Mouse (Mus musculus): ENCODE measurements around the gene Fcgr3. TPM values are rescaled to one million over a fixed set of nuclear protein-coding genes. Genes with fewer than 3 reads are reported as not detected.
"Not testable (repeated sequence)": the region's sequence is repeated elsewhere in the genome, so short reads cannot be mapped to it uniquely, and the experiment has no call there.

The Fcgr3 gene
- total RNA-seq, 2 experiments from 2014 or later = 9.9 to 12.5 TPM

DNA sequence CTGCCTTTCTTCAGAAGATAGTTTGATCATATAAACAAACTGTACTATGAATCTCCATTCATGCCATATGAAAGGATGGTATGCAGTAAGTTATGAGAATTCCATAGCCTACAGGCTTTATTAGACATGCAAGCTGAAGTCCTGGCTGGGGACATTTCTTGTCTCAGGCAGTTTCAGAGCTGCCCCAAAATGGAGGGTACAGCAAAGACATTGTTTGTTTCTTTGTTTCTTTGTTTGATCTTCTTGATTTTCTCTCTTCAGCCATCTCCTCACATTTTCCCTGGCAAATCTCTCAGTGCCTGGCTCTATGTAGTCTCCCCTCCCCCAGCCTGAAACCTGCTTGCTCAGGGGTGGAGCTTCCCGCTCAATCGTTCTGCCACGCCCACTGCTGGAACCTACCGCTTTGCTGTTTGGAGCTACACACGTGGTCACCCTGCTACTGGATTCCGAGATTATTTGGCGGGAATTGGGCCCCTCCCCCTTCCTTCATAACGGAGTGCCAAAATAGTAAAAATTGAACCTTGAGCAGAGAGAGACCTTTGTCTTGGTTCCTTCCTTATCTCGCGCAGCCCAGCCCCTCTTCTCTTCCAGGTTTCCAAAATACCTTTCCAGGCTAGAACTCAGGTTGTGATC, 23.6 kb upstream of the Fcgr3 start:
- not testable (repeated sequence) for DNase-seq (ENCODE audit: low spot score in 2 of 2)

DNA sequence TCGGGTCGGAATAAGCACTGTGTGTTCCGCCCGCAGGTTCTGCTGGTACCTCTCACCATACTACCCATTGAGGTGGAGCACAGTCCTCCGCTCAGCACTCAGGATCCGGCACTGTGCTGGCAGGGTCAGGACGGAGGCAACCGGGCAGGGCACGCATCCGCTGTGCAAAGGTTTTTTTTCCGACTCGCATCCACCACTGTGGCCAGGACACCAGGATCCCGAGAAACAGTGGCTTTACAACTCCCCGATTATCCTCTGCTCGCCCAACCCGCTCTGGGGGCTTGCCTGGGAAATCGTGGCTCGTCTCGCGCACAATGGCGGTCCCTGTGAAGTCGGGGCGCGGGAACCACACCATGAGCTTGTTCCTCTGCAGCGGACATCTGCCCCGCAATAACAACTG, 21.0 kb upstream of the Fcgr3 start:
- DNase-seq (ENCODE audit: low spot score in 2 of 2) = no peak

DNA sequence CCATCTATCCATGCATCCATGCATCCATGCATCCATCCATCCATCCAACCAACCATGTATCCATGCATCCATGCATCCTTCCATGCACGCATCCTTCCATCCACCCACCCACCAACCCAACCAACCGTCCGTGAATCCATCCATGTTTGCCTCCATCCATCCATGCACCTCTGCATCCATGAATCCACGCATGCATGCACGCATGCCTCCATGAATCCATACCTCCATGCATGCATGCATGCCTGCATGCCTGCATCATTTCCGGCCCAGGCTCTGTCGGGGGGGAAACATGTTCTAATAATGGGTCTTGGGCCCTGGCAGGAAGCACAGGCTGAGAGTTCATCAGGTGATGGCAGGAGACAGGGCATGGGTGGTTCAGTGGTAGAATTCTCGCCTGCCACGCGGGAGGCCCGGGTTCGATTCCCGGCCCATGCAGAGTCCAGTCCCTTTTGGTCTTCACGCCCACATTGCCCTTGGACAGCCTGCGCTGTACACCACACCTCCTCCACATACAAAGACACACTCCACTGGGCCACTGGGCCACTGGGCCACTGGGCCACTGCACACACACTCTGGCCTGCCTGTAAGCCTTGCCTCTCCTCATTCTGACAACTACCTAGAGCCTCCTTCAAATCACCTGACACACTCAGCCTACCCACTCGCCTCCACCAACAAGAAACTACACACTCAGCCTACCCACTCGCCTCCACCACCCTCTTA, 16.9 kb upstream of the Fcgr3 start:
- DNase-seq (ENCODE audit: low spot score in 2 of 2) = not testable (repeated sequence)

DNA sequence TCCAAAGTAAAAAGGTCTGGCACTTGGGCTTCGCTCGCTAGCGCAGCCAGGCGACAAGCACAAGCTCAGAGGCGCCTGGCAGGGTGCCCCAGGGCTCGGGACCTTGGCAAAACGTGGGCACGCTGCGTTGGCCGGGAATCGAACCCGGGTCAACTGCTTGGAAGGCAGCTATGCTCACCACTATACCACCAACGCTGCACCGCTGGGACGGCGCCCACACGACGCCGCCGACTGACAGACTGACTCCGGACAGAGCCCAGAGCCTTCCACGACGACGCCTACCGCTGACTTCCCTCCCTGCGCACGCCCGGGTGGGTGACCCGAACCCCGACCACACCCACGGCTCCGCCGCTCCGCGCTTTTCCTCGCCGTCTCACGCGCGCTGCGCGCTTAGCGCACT, 15.1 kb upstream of the Fcgr3 start:
- not testable (repeated sequence) for DNase-seq (ENCODE audit: low spot score in 2 of 2)

DNA sequence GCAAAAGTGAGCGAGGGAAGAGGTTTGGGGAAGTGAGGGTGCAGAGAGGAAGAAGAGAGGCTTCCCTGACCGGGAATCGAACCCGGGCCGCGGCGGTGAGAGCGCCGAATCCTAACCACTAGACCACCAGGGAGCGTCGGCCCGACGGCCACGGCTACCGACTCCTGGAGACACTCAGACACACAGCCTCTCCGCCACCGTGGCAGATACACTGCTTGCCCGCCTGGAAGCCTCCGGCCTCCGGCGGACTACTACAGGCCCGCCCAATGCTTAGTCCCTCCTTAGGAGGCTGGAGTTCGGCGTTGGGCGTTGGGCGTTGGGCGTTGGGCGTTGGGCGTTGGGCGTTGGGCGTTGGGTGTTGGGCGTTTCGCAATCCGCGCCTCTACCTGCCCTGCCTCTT, 14.6 kb upstream of the Fcgr3 start:
- DNase-seq (ENCODE audit: low spot score in 2 of 2) = not testable (repeated sequence)

DNA sequence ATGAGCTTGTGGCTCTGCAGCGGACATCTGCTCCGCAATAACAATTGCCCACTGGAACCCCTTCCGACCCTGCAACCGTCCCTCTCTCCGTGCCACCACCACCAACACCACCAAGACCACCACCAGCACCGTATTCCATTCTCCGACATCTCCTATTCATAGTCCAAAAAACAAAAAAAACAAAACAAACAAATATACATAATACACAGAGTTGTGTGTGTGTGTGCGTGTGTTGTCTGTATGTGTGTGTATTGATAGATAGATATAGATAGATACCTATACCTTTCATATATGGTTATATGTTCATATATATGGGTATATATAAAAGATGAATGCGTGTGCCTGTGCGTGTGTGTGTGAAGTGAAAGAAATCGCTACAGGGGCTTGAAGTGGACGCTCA, 13.7 kb upstream of the Fcgr3 start:
- DNase-seq (ENCODE audit: low spot score in 2 of 2) = not testable (repeated sequence)

DNA sequence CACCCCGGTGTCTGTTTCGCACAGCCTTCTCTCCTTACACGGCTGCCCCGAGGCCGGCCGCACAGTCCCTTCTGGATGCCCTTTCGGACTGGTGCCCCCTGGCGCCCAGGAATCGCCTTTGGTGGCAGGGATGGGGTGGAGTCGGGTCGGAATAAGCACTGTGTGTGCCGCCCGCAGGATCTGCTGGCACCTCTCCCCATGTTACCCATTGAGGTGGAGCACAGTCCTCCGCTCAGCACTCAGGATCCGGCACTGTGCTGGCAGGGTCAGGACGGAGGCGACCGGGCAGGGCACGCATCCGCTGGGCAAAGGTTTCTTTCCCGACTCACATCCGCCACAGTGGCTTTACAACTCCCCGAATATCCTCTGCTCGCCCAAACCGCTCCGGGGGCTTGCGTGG, 13.2 kb upstream of the Fcgr3 start:
- not testable (repeated sequence) for DNase-seq (ENCODE audit: low spot score in 2 of 2)

DNA sequence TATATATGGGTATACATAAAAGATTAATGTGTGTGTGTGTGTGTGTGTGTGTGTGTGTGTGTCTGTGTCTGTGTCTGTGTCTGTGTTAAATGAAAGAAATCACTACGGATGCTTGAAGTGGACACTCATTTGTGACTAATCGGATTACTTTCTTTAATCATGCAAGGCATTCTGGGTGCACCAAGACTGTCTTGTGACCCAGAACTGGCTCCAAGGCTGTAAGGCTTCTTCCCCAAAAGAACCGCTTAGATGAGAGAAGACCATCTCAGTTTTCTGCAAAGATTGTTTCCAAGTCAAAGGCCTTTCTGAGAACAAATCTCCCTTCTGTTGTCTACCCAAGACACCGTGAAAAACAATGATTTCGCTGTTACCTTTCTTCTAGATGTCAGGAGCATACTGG, 12.5 kb upstream of the Fcgr3 start:
- DNase-seq (ENCODE audit: low spot score in 2 of 2) = not testable (repeated sequence)

DNA sequence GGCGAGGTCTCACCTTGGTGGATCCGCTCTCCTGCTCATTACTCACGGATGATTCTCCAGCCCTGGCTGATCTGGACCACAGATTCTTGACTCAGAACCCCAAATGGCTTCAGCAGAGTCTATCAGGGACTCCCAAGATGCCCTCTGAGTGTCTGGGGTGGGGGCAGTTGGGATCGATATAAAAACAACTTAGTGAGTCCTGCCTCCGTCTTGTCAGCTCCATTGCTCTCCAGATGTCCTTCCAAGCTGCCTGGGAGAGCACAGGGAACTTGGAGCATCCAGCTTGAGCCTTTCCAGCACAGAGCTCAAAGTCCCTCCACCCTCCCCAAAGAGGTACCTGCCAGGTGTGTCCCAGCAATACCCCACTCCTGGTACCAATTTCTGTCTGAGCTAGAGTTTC, 11.4 kb upstream of the Fcgr3 start:
- DNase-seq (ENCODE audit: low spot score in 2 of 2) = not testable (repeated sequence)

DNA sequence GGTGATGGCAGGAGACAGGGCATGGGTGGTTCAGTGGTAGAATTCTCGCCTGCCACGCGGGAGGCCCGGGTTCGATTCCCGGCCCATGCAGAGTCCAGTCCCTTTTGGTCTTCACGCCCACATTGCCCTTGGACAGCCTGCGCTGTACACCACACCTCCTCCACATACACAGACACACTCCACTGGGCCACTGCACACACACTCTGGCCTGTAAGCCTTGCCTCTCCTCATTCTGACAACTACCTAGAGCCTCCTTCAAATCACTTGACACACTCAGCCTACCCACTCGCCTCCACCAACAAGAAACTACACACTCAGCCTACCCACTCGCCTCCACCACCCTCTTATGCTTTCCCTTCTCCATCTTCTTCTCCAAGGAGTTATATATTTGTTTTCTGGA, 9.5 kb upstream of the Fcgr3 start:
- DNase-seq (ENCODE audit: low spot score in 2 of 2) = peak in 1 of 2 experiments; percentile 43

DNA sequence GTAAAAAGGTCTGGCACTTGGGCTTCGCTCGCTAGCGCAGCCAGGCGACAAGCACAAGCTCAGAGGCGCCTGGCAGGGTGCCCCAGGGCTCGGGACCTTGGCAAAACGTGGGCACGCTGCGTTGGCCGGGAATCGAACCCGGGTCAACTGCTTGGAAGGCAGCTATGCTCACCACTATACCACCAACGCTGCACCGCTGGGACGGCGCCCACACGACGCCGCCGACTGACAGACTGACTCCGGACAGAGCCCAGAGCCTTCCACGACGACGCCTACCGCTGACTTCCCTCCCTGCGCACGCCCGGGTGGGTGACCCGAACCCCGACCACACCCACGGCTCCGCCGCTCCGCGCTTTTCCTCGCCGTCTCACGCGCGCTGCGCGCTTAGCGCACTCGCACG, 7.5 kb upstream of the Fcgr3 start:
- DNase-seq (ENCODE audit: low spot score in 2 of 2) = not testable (repeated sequence)

DNA sequence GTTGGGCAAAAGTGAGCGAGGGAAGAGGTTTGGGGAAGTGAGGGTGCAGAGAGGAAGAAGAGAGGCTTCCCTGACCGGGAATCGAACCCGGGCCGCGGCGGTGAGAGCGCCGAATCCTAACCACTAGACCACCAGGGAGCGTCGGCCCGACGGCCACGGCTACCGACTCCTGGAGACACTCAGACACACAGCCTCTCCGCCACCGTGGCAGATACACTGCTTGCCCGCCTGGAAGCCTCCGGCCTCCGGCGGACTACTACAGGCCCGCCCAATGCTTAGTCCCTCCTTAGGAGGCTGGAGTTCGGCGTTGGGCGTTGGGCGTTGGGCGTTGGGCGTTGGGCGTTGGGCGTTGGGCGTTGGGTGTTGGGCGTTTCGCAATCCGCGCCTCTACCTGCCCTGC, 7.0 kb upstream of the Fcgr3 start:
- not testable (repeated sequence) for DNase-seq (ENCODE audit: low spot score in 2 of 2)

DNA sequence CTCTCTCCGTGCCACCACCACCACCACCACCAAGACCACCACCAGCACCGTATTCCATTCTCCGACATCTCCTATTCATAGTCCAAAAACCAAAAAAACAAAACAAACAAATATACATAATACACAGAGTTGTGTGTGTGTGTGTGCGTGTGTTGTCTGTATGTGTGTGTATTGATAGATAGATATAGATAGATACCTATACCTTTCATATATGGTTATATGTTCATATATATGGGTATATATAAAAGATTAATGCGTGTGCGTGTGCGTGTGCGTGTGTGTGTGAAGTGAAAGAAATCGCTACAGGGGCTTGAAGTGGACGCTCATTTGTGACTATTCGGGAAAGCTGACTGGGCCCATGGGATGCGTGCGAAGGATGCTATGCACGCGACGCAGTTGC, 6.1 kb upstream of the Fcgr3 start:
- DNase-seq (ENCODE audit: low spot score in 2 of 2) = not testable (repeated sequence)

DNA sequence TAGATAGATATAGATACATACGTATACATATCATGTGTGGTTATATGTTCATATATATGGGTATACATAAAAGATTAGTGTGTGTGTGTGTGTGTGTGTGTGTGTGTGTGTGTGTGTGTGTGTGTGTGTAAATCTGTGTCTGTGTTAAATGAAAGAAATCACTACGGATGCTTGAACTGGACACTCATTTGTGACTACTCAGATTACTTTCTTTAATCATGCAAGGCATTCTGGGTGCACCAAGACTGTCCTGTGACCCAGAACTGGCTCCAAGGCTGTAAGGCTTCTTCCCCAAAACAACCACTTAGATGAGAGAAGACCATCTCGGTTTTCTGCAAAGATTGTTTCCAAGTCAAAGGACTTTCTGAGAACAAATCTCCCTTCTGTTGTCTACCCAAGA, 4.8 kb upstream of the Fcgr3 start:
- DNase-seq (ENCODE audit: low spot score in 2 of 2) = peak in 1 of 2 experiments; percentile 18

DNA sequence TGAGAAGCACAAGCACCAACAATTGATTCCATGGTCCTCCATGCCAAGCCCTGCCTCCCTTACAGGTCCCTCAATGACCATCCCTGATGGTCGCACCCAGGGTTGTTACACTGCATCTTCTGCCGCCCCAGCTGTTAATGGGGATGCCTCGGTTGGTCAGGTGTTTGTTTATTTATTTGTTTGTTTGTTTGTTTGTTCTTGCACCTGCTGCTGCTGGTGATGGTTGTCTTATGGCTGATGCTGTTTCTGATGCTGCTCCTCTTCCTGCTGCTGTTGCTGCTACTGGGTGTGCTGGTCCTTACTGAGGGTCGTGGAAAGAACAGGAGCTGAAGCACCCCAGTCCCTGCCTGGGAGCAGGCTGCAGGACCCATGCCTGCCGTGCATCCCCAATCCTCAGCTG, 3.2 kb upstream of the Fcgr3 start:
- DNase-seq (ENCODE audit: low spot score in 2 of 2) = not testable (repeated sequence)

DNA sequence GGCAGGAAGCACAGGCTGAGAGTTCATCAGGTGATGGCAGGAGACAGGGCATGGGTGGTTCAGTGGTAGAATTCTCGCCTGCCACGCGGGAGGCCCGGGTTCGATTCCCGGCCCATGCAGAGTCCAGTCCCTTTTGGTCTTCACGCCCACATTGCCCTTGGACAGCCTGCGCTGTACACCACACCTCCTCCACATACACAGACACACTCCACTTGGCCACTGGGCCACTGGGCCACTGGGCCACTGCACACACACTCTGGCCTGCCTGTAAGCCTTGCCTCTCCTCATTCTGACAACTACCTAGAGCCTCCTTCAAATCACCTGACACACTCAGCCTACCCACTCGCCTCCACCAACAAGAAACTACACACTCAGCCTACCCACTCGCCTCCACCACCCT, 1.8 kb upstream of the Fcgr3 start:
- DNase-seq (ENCODE audit: low spot score in 2 of 2) = not testable (repeated sequence)

DNA sequence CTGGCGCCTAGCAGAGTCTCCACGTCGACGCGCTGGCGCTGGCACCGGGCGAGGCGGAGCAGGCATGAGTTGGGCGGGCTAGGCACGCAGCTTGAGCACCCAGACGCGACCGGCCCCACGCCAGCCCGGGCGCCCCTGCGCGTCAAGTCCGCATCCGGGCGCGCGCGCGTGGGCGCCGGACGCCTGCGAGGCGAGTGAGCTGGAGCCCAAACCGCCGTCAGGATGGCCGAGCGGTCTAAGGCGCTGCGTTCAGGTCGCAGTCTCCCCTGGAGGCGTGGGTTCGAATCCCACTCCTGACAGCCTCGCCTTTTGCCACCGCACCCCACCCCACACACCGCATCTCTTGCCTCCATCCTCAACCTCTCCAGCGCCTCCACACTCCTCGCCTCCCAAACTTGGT, 1.0 kb upstream of the Fcgr3 start:
- DNase-seq (ENCODE audit: low spot score in 2 of 2) = peak; percentile 45 to 47

DNA sequence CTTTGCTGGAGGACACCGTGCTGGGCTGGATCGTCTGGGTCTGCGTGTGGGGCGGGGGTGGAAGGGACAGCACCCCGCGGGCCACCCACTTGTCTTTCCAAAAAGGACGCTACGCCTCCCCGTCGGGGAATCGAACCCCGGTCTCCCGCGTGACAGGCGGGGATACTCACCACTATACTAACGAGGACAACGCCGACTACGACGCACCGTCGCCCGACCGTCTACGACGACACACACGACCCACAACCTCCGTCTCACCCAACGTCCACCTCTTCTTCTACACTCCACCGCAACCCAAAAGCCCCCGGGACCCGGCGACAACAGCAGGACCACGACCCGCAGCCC, 480 bp upstream of the Fcgr3 start:
- DNase-seq (ENCODE audit: low spot score in 2 of 2) = peak; percentile 11 to 52

DNA sequence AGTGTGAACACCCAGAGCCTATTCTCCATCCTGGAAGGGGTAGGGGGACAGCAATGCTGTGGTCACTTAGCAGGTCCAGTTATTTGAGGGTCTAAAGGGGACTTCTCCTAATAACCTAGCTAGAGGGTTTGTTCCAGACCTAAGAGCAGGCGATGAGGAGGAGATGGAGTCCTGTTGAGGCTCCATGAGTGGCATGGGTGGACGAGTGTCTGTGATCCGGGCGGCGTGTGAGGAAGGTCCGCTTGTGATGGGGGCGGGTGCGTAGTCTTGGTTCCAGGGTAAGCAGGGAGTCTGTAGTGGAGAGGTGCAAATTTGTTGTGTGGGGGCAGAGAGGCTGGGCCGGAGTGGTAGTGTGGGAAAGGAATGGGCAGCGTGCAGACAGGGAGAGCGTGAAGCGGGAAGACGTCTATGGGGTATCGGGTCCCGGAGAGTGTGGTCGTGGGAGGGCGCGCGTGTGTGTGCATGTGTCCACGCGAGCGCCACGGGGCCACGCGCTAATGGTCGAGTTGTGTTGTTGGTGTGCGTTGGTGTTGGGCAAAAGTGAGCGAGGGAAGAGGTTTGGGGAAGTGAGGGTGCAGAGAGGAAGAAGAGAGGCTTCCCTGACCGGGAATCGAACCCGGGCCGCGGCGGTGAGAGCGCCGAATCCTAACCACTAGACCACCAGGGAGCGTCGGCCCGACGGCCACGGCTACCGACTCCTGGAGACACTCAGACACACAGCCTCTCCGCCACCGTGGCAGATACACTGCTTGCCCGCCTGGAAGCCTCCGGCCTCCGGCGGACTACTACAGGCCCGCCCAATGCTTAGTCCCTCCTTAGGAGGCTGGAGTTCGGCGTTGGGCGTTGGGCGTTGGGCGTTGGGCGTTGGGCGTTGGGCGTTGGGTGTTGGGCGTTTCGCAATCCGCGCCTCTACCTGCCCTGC, 905 bp downstream of the Fcgr3 start:
- DNase-seq (ENCODE audit: low spot score in 2 of 2) = peak in 1 of 2 experiments; percentile 66

DNA sequence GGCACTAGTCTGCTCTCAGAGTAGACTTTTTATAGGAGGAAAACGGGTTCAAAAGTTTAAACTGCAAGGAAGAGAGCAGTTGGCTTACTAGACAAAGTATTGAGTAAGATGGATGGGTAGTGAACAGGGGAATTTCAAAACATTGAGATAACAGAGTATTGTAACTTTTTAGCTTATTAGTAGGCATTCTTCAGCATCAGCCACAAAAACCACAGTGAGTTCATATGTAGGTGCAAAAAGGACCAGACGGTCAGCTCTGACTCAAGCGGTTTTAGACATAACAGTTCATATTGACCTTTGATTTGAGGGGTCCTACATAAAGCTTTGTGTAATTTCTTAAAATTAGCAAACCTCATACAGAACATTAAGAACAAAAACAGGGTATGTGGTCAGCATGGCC, 3.2 kb downstream of the Fcgr3 start:
- DNase-seq (ENCODE audit: low spot score in 2 of 2) = no peak

DNA sequence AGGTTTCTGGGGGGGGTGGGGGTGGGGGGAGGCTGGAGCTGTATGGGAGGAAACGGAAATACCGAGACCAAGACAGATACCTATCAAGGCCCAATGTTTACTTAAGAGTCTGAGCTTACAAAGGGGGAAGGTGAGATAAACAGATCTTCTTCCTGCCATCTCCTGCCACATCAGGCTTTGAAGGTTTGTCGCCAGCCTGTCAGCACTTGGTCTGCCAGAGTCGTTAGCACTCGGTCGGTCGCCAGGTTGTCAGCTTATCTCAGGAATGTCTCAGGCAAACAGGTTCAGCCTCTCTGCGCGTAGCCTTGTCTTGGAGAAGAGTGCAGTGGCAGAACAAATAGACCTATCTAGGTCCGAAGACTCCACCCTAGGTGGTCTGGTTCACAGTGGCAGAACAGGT, 4.3 kb downstream of the Fcgr3 start:
- DNase-seq (ENCODE audit: low spot score in 2 of 2) = no peak

DNA sequence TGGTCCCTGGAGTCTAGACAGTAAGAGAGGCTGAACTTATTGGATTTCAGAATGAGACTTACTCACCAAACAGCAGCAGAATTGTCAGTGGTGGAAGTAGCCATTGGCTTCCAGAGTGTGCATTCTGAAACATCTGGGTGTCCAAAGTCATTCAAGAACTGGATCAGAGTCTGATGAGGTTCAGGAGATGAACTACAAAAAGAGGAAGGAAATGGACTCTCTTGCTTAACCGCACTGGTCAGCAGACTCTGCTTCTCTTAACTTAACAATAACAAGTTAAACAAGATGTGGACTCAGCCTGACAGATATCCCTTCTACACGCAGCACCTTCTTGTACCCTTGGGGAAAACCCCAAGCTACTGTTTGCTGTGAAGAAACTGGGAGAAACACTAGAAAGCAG, 5.5 kb downstream of the Fcgr3 start:
- DNase-seq (ENCODE audit: low spot score in 2 of 2) = no peak

Data from layer of hippocampus, adult 18-20 months (tissue).